Mouse (Mus musculus) urinary bladder, adult 18-20 months (tissue): ENCODE measurements at regions not wholly inside any gene's neighbourhood (a gene's known extent, or its start where the extent isn't known, plus 50 kb on each side); places are given as distances from the start of the nearest gene placed in this dataset.

Source experiments
- DNase-seq, 2 experiments: peaks; one replicate each; pipeline ENCODE4 v3.0.0; 2022; ENCODE audit warnings: low spot score in 2 of 2, mixed read lengths in 2 of 2

DNA sequence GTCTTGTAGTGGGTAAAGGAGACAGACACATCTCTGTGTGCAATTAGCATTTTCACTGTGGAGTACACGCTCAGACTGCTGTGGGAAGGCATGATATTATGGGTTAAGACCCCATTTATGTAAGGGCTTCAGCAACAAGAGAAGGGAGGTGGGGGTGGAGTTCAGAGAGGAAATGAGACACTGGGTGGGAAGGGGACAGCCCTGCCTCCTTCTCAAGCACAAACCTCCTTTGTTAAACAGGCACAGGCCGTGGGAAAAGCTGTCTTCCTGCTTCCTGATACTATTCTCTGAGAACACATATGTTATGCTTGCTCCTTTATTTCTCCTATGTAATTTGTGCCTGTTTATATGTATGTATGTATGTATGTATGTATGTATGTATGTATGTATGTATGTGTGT lies 237.4 kb upstream of the Cxcr4 start:
- DNase-seq, result no peak

DNA sequence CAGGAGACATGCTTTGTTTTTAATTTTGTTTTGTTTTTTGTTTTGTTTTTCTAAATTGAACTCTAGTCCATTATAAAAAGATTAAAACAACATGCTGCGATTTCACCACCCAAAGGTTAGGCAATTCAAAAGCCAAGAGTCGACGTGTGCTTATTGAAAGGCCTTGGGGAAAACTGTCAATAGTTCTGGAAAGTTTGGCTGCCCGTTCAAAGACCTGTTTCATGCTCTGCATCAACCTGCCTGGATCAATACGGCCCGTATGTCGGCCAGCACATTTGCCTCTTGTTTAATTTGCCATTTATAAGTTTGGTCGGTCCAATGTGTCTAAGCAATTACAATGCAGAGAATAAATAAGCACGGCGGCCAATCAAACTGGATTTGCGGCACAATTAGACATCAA lies 234.3 kb upstream of the Cxcr4 start:
- DNase-seq, result no peak

DNA sequence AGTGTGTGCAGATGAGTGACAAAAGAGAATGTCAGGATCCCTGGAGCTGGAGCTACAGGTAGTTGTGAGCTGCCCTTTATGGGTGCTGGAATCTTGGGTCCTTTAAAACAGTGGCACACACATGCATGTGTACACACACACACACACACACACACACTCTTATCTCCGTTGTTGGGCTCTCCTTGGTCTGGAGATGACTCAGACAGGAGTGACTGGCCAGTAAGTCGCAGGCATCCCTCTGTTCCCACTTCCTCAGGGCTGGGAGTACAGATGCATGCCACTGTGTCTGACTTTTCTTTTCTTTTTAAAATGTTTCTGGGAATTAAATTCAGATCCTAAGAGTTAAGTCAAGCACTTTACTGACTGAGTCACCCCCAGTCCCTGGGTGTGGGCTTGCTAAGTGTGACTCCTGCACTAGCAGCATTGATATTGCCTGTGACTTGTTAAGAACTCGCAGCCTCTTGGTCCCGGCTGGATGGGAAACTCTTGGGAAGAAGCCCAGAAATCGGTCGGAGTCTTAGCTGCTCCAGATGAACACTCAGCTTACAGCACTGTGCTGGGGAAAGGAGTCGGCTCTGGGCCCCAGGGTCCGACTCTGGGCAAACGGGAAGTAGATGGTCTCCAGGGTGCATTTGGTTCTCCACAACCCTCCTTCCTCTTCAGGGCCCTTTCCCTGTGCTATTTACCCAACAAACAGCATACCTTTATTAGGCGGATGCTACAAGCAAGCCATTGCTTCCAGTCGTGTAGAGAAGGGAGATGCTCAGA lies 233.0 kb upstream of the Cxcr4 start:
- DNase-seq, result no peak

DNA sequence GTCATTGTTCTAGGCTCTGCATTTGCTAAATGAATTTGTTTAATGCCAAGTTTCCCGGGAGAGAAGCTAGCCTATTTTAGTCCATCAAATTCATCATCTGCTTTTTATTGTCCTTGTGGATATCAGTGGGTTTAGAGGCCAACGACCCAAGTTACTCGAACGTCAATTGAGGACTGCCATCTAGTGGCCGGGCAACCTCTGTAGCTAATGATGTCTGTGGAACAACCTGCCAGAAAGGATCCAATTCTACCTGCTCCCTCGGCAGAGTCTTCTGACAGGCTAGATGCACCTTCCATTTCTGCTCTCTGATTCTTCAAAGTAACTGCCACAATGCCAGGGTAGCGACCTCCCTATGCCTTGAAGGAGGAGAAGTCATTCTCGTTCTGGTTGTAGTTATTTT lies 232.1 kb upstream of the Cxcr4 start:
- DNase-seq, result peak; percentile 25 to 54

GRCm38 (mm10) chr1:128821991-128822390 lies 229.9 kb upstream of the Cxcr4 start:
- DNase-seq, result no peak

DNA sequence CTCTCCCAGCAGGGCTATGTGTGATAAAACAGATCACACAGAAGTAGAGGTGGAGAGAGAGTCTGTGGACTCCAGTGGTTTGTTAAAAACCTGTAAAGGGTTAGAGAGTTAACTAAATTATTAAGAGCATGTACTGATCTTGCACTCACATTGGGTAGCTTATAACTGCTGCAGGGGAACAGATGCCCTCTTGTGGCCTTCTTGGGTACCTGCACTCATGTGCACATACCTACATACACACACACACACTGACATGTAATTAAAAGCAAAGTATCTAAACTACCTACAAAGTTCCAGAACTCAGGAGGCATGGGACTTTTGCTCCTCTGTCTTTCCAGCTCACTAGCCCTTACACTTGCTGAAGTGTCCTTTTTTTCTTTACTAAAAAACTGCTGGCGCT lies 228.4 kb upstream of the Cxcr4 start:
- DNase-seq, result no peak

DNA sequence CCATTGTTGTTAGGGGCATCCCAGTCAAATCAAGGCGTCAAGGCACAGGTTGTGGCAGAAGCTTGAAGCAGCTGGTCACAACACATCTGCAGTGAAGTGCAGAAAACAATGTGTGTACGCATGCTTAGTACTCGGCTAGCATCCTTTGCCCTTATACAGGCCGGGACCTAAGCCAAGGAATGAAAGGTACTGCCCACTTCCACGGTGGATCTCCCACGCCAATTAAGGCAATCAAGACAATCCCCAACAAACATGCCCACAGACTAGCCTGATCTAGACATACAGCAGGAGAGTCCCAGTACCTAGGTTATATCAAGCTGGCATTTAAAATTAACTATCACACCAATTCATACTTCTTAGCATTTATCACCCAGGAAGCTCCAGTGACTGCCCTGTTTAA lies 227.5 kb upstream of the Cxcr4 start:
- no peak for DNase-seq

GRCm38 (mm10) chr1:128813379-128813778 lies 221.3 kb upstream of the Cxcr4 start:
- DNase-seq, result no peak

GRCm38 (mm10) chr1:128810860-128811259 lies 218.8 kb upstream of the Cxcr4 start:
- no peak for DNase-seq

DNA sequence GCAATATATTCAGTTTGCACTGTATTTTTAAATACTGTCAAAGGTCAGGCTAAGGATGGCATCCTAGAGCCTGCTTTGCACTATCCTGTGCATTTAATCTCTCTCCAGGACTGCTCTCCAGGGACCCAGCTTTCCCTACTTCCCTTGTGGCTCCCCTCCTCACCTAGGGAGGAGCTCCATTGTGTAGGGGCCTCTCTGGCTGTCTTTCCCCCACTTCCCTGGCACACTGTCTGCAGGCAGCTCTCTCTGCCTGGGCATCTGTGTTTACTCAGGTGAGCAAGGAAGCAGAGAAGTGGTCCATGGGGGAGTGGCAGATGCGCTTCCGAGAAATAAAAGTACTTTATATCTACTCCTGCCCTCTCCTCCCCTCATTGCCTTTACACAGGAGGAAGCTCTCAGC lies 218.0 kb upstream of the Cxcr4 start:
- DNase-seq, result no peak

DNA sequence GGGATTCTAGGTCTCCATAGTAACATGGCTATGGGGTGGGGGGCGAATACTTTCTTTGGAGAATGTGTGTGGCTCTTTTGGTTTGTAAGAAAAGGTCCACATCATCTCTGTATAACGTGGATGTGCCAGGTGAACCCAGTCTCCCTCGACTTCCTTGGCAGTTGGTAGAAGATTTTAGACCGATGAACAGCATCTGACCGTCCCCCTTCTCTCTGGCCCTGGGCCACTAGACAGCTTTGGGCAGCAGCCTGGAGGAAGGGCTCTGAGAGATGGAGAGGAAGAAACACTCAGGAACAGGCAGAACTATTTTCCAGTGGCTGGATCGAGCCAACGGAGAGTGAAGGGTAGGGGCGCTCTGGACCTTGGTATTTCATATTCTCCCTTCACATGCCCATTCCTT lies 217.5 kb upstream of the Cxcr4 start:
- DNase-seq, result no peak

DNA sequence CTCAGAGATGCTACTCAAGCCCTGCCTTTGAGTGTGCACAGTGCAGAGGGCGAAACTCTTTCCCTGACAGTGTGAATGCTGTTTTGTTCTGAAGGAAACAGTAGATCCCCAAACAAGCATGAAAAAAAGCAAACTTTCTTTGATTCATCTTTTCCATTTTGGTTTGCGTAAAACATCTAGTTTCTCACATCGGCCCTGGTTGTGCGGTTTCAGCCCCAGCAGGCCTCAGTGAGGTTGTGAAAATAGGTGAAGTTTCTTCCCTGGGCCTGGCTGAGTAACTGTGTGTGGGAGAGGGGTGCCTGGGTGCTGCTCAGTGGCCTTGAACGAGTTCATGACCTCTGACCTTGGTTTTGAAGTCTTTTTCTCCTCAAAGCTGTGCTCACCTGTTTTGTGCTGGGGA lies 216.5 kb upstream of the Cxcr4 start:
- no peak for DNase-seq

- DNase-seq, result no peak
Observed at GRCm38 (mm10) chr1:128805687-128806653, 213.9 kb upstream of the Cxcr4 start.

DNA sequence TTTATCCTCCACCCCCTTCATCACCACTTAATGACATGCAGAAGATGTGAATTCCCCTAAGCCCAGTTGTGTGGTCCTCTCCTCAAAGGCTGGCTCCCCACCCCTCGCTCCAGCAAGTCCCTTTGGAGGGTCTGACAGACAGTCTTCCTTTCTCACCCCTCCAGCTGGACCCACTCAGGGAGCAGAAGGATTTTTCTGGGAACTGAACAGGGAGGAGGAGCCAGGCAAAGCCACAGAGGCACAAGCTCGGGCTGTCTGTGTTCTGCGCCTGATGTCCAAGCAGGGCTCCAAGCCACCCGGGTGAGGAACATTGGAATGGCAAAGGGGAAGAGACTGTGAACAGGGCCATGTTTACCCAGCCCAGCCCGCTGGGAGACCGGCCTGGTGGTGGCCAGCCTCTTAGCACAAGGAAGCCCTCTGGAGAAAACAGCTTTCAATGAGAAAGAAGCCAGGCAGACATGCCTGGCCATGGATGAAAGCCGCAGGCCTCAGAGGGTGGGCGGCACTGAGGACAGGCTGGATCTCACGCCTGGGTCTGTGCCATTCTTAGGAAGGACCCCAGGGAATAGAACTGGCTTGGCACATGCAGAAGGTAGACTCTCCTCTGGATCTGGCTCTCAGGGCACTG lies 211.5 kb upstream of the Cxcr4 start:
- no peak for DNase-seq

DNA sequence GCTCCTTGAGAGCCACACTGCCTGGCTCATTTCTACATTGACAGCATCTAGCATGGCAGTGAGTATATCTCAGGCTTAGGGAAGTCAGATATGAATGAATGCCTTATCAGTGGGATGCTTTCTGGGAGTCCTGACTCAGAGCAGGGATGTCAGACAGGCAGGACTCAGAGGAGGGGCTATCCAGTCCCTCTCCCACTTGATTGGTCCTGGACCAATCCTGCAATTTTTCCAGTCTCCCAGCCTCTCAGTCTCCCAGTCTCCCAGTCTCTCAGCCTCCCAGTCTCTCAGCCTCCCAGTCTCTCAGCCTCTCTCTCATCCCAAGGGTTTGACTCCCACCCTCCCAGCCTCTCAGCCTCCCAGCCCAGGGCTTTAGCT lies 211.0 kb upstream of the Cxcr4 start:
- no peak for DNase-seq

- DNase-seq, result no peak
Observed at GRCm38 (mm10) chr1:128798721-128799120, 206.6 kb upstream of the Cxcr4 start.

GRCm38 (mm10) chr1:128795654-128796053 lies 203.6 kb upstream of the Cxcr4 start:
- no peak for DNase-seq

DNA sequence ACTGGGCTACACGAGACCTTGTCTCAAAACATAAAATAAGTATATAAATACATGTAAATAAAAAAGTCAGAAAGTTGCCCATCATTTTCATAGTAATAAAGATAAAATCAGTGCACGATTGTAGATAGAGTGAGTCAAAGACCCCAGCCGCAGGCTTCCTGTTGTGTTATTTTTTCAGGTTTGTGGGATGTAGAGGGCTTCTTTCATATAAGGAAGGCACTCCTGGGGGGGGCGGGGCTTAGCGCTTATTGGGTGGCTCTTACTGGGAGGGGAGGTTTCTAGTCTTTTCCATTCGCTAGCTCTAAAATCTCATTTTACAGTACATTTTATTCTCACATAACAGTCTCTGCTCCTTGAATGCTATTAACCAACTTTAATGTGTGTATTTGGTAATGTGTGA lies 198.8 kb upstream of the Cxcr4 start:
- no peak for DNase-seq

DNA sequence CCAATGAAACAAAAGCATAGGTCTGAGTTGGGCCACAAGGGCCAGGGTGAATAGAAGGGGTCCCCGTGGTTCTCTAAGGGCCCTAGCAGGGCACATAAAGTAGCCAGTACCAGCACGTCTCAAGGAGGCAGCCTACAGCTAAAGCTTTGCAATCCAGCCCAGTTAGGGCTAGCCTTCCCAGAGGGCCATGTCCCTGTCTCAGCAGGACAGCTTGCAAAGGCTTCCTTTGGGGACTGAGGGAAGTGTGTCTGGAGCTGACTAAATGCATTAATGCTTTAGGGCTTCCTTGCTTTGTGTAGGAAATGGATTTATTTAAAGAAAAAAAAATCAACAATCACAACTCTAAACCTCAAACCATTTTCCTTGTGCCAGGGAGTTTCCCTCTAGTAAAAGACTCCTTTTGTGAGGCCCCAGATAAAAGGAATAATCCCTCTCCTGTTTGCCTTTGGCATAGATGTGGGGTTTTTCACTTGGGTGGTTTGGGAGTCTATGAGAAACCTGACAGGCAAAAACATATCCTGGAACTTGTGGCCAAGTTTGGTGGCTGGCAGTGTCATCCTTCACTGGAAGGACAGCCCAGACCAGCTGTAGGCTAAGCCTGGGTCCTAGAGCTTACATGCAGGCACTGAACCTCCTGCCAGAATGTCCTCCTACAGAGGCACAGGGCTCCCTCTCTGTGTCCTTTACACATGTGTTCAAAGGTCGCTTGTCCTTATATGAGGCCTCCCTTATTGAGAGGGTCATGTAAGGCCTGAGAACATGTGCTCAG lies 197.7 kb upstream of the Cxcr4 start:
- DNase-seq, result no peak

DNA sequence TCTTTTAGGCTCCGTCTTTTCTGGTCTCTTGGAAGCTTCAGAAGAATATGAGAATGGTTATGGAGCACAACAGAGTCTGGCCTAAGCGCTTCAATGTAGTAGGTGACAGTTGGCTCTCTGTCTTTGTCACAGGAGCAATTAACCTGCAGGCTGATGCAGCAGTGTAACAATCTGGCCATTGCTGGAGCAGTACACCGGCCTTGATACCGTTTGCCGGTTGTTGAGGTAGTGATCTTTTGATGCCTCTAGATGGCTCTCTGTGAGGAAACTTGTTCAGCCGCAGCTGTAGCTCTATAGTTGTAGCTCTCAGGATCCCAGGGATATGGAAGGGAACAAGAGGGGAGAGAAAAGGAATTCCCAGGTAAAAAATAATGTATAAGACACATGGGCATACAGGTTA lies 196.1 kb upstream of the Cxcr4 start:
- no peak for DNase-seq

- no peak for DNase-seq
Observed at GRCm38 (mm10) chr1:128786941-128787569, 195.0 kb upstream of the Cxcr4 start.
